Mouse (Mus musculus): ENCODE results near the gene Cd55.

GRCm38 (mm10) chr1:130467453-130467852 is 4.9 kb upstream of the Cd55 start:
- TF ChIP-seq CTCF (IDR thresholded peaks at IDR 0.05) (no peak), EP300 (IDR thresholded peaks at IDR 0.05) (no peak)

All from lung, postnatal 0 days (tissue).